Mouse (Mus musculus) liver, postnatal 0 days (tissue): ENCODE data around the gene Adgrg4.

ENCODE experiments used
- CTCF ChIP-seq: sonication (generic); IDR thresholded peaks from 2 replicates; pipeline ENCODE4 v1.5.1; 2016; ENCODE audit warnings: antibody characterized with exemption, low read depth
- EP300 ChIP-seq: IDR thresholded peaks from 2 replicates; pipeline ENCODE4 v1.6.1; 2016; ENCODE audit warnings: antibody characterized with exemption, low read depth, mild to moderate bottlenecking

GRCm38 (mm10) chrX:56827492-56827891 is 42.5 kb upstream of the Adgrg4 start:
- TF ChIP-seq EP300 (no peak), CTCF (no peak)
